Mouse (Mus musculus) layer of hippocampus, postnatal 25 days (tissue): ENCODE data around the gene 4930455H04Rik. TPM values are rescaled to one million over a fixed set of nuclear protein-coding genes. Genes with fewer than 3 reads are reported as not detected.

Experiments
- DNase-seq, 2 experiments: peaks; one replicate each; pipeline ENCODE4 v3.0.0; 2022; ENCODE audit warnings: mixed read lengths in 2 of 2, low spot score in 1 of 2; ENCODE audit errors: extremely low spot score in 1 of 2
- total RNA-seq, 2 experiments: library from RNA; stranded (reverse); gene quantifications; 2 replicates each; pipeline ENCODE4 v1.2.3; 2021

4930455H04Rik gene
- total RNA-seq, 2 experiments from 2014 or later = not detected

- DNase-seq = no peak
Measured at GRCm38 (mm10) chr3:116966225-116966624, 1.8 kb upstream of the 4930455H04Rik start.

- no peak for DNase-seq
Measured at GRCm38 (mm10) chr3:116966800-116967199, 1.3 kb upstream of the 4930455H04Rik start.

- no peak for DNase-seq
Measured at GRCm38 (mm10) chr3:116967436-116967835, 631 bp upstream of the 4930455H04Rik start.

- DNase-seq = peak; percentile 50 to 55
Measured at GRCm38 (mm10) chr3:116968540-116968997, 502 bp downstream of the 4930455H04Rik start, which contains the start of gene Palmd. TSS of gene Palmd (minus strand) at chr3:116968987.

- DNase-seq = no peak
Measured at GRCm38 (mm10) chr3:116969003-116969402, 936 bp downstream of the 4930455H04Rik start.

- no peak for DNase-seq
Measured at GRCm38 (mm10) chr3:116969786-116970185, 1.7 kb downstream of the 4930455H04Rik start.

- no peak for DNase-seq
Measured at GRCm38 (mm10) chr3:116981811-116982575, 13.9 kb downstream of the 4930455H04Rik start.

GRCm38 (mm10) chr3:116985042-116985455 is 17.0 kb downstream of the 4930455H04Rik start:
- DNase-seq = no peak

- no peak for DNase-seq
Measured at GRCm38 (mm10) chr3:116985741-116986140, 17.7 kb downstream of the 4930455H04Rik start.

GRCm38 (mm10) chr3:116986451-116986850 is 18.4 kb downstream of the 4930455H04Rik start:
- no peak for DNase-seq

- DNase-seq = no peak
Measured at GRCm38 (mm10) chr3:116988221-116988620, 20.2 kb downstream of the 4930455H04Rik start.

GRCm38 (mm10) chr3:116991180-116991579 is 23.1 kb downstream of the 4930455H04Rik start:
- DNase-seq = no peak

- DNase-seq = no peak
Measured at GRCm38 (mm10) chr3:116993011-116993410, 24.9 kb downstream of the 4930455H04Rik start.

- no peak for DNase-seq
Measured at GRCm38 (mm10) chr3:117001686-117002485, 33.8 kb downstream of the 4930455H04Rik start.

- DNase-seq = no peak
Measured at GRCm38 (mm10) chr3:117003379-117003778, 35.3 kb downstream of the 4930455H04Rik start.

GRCm38 (mm10) chr3:117006636-117007035 is 38.6 kb downstream of the 4930455H04Rik start:
- DNase-seq = no peak

GRCm38 (mm10) chr3:117007340-117007739 is 39.3 kb downstream of the 4930455H04Rik start:
- no peak for DNase-seq

- DNase-seq = no peak
Measured at GRCm38 (mm10) chr3:117010182-117010581, 42.1 kb downstream of the 4930455H04Rik start.

GRCm38 (mm10) chr3:117020319-117020718 is 52.3 kb downstream of the 4930455H04Rik start:
- DNase-seq = no peak

- no peak for DNase-seq
Measured at GRCm38 (mm10) chr3:117021907-117022306, 53.8 kb downstream of the 4930455H04Rik start.

GRCm38 (mm10) chr3:117024111-117024510 is 56.0 kb downstream of the 4930455H04Rik start:
- DNase-seq = no peak
